Mouse (Mus musculus) thymus, postnatal 0 days (tissue): Measurements from ENCODE around the gene Actl6b. TPM values are rescaled to one million over a fixed set of nuclear protein-coding genes. Genes with fewer than 3 reads are reported as not detected.

Source experiments
- DNase-seq: peaks from one replicate; pipeline ENCODE4 v3.0.0-alpha.2; 2015; ENCODE audit warnings: low spot score
- polyA plus RNA-seq: library from polyadenylated mRNA; unstranded; fragments of >200 nt; fragmentation: Nextera tagmentation; extraction: Ambion mirVana; gene quantifications from 2 replicates; pipeline ENCODE4 v1.2.1, GENCODE M21; 2015

Actl6b gene
- polyA plus RNA-seq, 1 experiment from 2014 or later, result 0.14 TPM

GRCm38 (mm10) chr5:137553898-137554297, 581 bp downstream of the Actl6b start:
- DNase-seq, result no peak

- DNase-seq, result no peak
Observed at GRCm38 (mm10) chr5:137561556-137561955, 8.2 kb downstream of the Actl6b start.

- DNase-seq, result no peak
Observed at GRCm38 (mm10) chr5:137562965-137563364, 9.6 kb downstream of the Actl6b start.

- DNase-seq, result no peak
Observed at GRCm38 (mm10) chr5:137565744-137566143, 12.4 kb downstream of the Actl6b start.

GRCm38 (mm10) chr5:137566416-137566815, 13.1 kb downstream of the Actl6b start:
- no peak for DNase-seq

GRCm38 (mm10) chr5:137568223-137568798, 15.0 kb downstream of the Actl6b start:
- no peak for DNase-seq

- DNase-seq, result no peak
Observed at GRCm38 (mm10) chr5:137569031-137569430, 15.7 kb downstream of the Actl6b start.

- peak; percentile 49 for DNase-seq
Observed at GRCm38 (mm10) chr5:137569665-137570064, 16.3 kb downstream of the Actl6b start, which contains the start of gene Tfr2. Tfr2 (plus strand) TSS chr5:137569840.

- peak; percentile 15 for DNase-seq
Observed at GRCm38 (mm10) chr5:137570181-137570580, 16.9 kb downstream of the Actl6b start.

- DNase-seq, result no peak
Observed at GRCm38 (mm10) chr5:137570691-137571586, 17.6 kb downstream of the Actl6b start.

GRCm38 (mm10) chr5:137574470-137574901, 21.2 kb downstream of the Actl6b start:
- no peak for DNase-seq

GRCm38 (mm10) chr5:137580246-137580645, 26.9 kb downstream of the Actl6b start:
- DNase-seq, result no peak

- DNase-seq, result no peak
Observed at GRCm38 (mm10) chr5:137582702-137583101, 29.4 kb downstream of the Actl6b start.

- DNase-seq, result peak; percentile 30
Observed at GRCm38 (mm10) chr5:137583670-137584169, 30.4 kb downstream of the Actl6b start.

- DNase-seq, result peak; percentile 69
Observed at GRCm38 (mm10) chr5:137584976-137585375, 31.7 kb downstream of the Actl6b start.

GRCm38 (mm10) chr5:137590507-137590906, 37.2 kb downstream of the Actl6b start:
- DNase-seq, result no peak

GRCm38 (mm10) chr5:137595921-137596320, 42.6 kb downstream of the Actl6b start:
- DNase-seq, result no peak

GRCm38 (mm10) chr5:137596601-137597261, 43.4 kb downstream of the Actl6b start:
- peak; percentile 62 for DNase-seq

- DNase-seq, result no peak
Observed at GRCm38 (mm10) chr5:137597625-137598024, 44.3 kb downstream of the Actl6b start.

- no peak for DNase-seq
Observed at GRCm38 (mm10) chr5:137598100-137598826, 44.9 kb downstream of the Actl6b start.

GRCm38 (mm10) chr5:137599600-137599999, 46.3 kb downstream of the Actl6b start:
- no peak for DNase-seq
